Mouse (Mus musculus): ENCODE results near the gene Ophn1. TPM values are rescaled to one million over a fixed set of nuclear protein-coding genes. Genes with fewer than 3 reads are reported as not detected.

Ophn1 gene
- polyA plus RNA-seq, 1 experiment from 2014 or later, result 26.3 TPM

GRCm38 (mm10) chrX:98618865-98619264 is 272.0 kb downstream of the Ophn1 start:
- H3K4me1 ChIP-seq, result no peaks in the 10 kb centered on the region
- no peak overlapping the region for H3K4me2 ChIP-seq
- no peaks in the 10 kb centered on the region for H3K27me3 ChIP-seq
- 7% methylated on average over 2 of the region's 2 CpGs for WGBS
- H3K27ac ChIP-seq, result no peak overlapping the region
- ATAC-seq (ENCODE audit: insufficient number of reproducible peaks, low FRiP score, low TSS enrichment, low read depth), result no peak
- H3K4me3 ChIP-seq, result no peak overlapping the region
- H3K9me3 ChIP-seq, result no peaks in the 10 kb centered on the region
- H3K9ac ChIP-seq, result no peak overlapping the region
- no peaks in the 10 kb centered on the region for H3K36me3 ChIP-seq

DNA sequence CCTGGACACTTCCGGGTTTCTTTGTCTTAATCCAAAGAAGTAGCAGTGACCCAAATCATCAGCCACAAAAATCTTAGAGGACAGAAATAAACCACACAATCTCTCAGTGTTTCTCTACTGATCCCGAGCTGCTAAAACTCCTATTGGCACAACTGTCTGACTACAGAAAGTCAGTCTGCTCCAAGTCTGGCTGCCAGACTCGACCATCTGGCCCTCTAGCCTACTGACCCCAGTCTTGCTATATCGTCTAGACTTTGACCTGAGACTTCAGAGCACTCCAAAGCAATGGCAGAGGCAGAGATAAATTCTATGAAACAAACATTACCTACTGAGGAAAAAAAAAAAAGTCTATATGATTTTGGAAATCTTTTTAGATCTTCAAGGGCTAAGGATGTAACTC is 273.4 kb downstream of the Ophn1 start:
- no peak for ATAC-seq (ENCODE audit: insufficient number of reproducible peaks, low FRiP score, low TSS enrichment, low read depth)
- H3K36me3 ChIP-seq, result no peaks in the 10 kb centered on the region
- WGBS, result 67% methylated on average over 4 of the region's 4 CpGs

DNA sequence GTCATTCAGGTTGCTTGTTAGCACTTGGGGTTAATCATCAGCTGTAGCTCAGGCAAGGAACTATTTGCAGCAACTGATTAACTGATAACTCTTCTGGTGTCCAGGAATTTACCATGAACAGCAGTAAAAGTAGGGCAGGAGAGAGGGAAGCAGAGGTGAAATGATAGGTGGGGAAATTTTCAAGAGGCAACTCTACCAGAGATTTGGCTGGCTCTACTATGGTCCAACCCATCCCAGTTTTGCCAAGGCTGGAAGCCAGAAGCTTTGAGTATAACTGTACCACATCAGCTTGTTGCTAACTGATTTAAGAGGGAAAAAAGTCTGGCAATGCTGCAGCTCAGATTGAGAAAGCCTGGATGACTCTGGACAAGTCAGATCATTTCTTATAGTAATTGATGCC is 316.6 kb downstream of the Ophn1 start:
- no peak for ATAC-seq (ENCODE audit: insufficient number of reproducible peaks, low FRiP score, low TSS enrichment, low read depth)

More for the DNA sequence above, 273.4 kb downstream of the Ophn1 start:
- no peaks in the 10 kb centered on the region for H3K9me3 ChIP-seq
- H3K27me3 ChIP-seq, result no peaks in the 10 kb centered on the region
- no peak overlapping the region for H3K4me3 ChIP-seq
- H3K4me2 ChIP-seq, result no peak overlapping the region
- no peaks in the 10 kb centered on the region for H3K4me1 ChIP-seq
- no peak overlapping the region for H3K9ac ChIP-seq
- no peak overlapping the region for H3K27ac ChIP-seq

GRCm38 (mm10) chrX:98546458-98546857 is 344.4 kb downstream of the Ophn1 start:
- no peaks in the 10 kb centered on the region for H3K4me1 ChIP-seq
- no peak overlapping the region for H3K9ac ChIP-seq
- no peaks in the 10 kb centered on the region for H3K9me3 ChIP-seq
- H3K36me3 ChIP-seq, result no peaks in the 10 kb centered on the region
- H3K4me3 ChIP-seq, result no peak overlapping the region
- H3K4me2 ChIP-seq, result no peak overlapping the region
- no peak for ATAC-seq (ENCODE audit: insufficient number of reproducible peaks, low FRiP score, low TSS enrichment, low read depth)
- WGBS, result 89% methylated on average over 1 of the region's 1 CpGs
- no peak overlapping the region for H3K27ac ChIP-seq
- no peaks in the 10 kb centered on the region for H3K27me3 ChIP-seq

More for the DNA sequence above, 316.6 kb downstream of the Ophn1 start:
- no peaks in the 10 kb centered on the region for H3K4me1 ChIP-seq
- H3K27ac ChIP-seq, result no peak overlapping the region
- 0 out of 2 replicates have a peak, but pooled peaks cover 2% of the 10 kb centered on the region for H3K27me3 ChIP-seq
- H3K4me3 ChIP-seq, result no peak overlapping the region
- H3K36me3 ChIP-seq, result no peaks in the 10 kb centered on the region
- H3K4me2 ChIP-seq, result no peak overlapping the region
- H3K9me3 ChIP-seq, result no peaks in the 10 kb centered on the region
- no peak overlapping the region for H3K9ac ChIP-seq

GRCm38 (mm10) chrX:98515329-98515728 is 375.5 kb downstream of the Ophn1 start:
- Histone ChIP-seq H3K4me3 (no peak overlapping the region), H3K27ac (no peak overlapping the region), H3K9me3 (no peaks in the 10 kb centered on the region), H3K36me3 (no peaks in the 10 kb centered on the region), H3K4me2 (no peak overlapping the region), H3K4me1 (no peaks in the 10 kb centered on the region), H3K27me3 (no peaks in the 10 kb centered on the region), H3K9ac (no peak overlapping the region)
- no peak for ATAC-seq (ENCODE audit: insufficient number of reproducible peaks, low FRiP score, low TSS enrichment, low read depth)
- WGBS, result 78% methylated on average over 2 of the region's 2 CpGs

DNA sequence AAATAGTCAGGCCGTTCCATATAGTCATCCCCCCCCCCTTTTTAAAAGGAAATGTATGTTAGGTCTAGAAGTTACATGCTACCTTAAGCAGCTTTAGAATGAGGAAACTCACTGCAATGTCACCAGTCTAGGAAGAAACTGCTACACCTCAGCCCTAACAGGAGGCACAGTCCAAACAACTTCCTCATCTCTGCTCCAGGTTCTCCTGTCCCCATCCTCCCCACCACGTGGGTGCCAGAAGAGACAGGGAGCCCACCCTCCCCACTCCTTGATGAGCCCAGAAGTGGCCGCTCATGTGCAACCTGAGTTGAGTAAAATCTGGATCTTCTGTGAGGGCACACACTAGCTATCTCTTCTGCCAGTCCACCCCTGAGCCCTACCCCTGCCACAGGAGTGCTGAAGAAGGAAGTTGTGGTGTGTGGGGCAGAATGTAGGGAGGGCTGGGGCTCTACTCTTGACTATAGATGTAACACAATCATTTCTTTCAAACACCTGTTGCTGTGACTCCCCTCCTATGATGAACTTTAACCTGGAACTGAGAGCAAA is 376.4 kb downstream of the Ophn1 start:
- Histone ChIP-seq H3K4me2 (no peak overlapping the region), H3K4me1 (no peaks in the 10 kb centered on the region), H3K27ac (no peak overlapping the region), H3K9me3 (no peaks in the 10 kb centered on the region), H3K27me3 (no peaks in the 10 kb centered on the region), H3K4me3 (no peak overlapping the region), H3K36me3 (no peaks in the 10 kb centered on the region), H3K9ac (no peak overlapping the region)
- ATAC-seq (ENCODE audit: insufficient number of reproducible peaks, low FRiP score, low TSS enrichment, low read depth), result no peak
- 64% methylated on average over 3 of the region's 3 CpGs for WGBS

Small RNAs within 50 kb of the gene (microRNA-seq; reads per million reads assigned to microRNA genes)
- gene Gm27554, result not detected

Other genes with a start within 250 kb of the Ophn1 start
- 19.3 and 21.0 TPM in 2 replicates for gene Yipf6, start 45.3 kb upstream of the Ophn1 start, polyA plus RNA-seq (2015; fragmentation: Nextera tagmentation; extraction: Ambion mirVana)
- gene Stard8, start 112.2 kb upstream of the Ophn1 start, polyA plus RNA-seq (2015; fragmentation: Nextera tagmentation; extraction: Ambion mirVana), result 8.5 and 11.9 TPM in 2 replicates
- gene Efnb1, start 245.1 kb upstream of the Ophn1 start, polyA plus RNA-seq (2015; fragmentation: Nextera tagmentation; extraction: Ambion mirVana), result 36.8 and 37.1 TPM in 2 replicates